Mouse (Mus musculus) hindbrain, postnatal 0 days (tissue): ENCODE measurements around the gene Pdzd3. TPM values are rescaled to one million over a fixed set of nuclear protein-coding genes. Genes with fewer than 3 reads are reported as not detected.

Experiments
- ATAC-seq: fragments of 200-750 bp; cut with Nextera tagmentation; 2 replicates; pipeline ENCODE4 v1.8.0; 2017; ENCODE audit warnings: mild to moderate bottlenecking, moderate TSS enrichment, moderate library complexity
- DNase-seq: peaks from one replicate; pipeline ENCODE4 v3.0.0-alpha.2; 2015; ENCODE audit warnings: low spot score
- H3K27ac ChIP-seq: fragments of 300-500 bp; sonication (generic); 2 replicates; pipeline ENCODE4 v1.5.1; 2014; ENCODE audit warnings: mild to moderate bottlenecking
- H3K27me3 ChIP-seq: fragments of 300-500 bp; sonication (generic); 2 replicates; pipeline ENCODE4 v1.6.1; 2014; ENCODE audit warnings: low read length, mixed read lengths; ENCODE audit not compliant: insufficient read depth
- H3K36me3 ChIP-seq: fragments of 300-500 bp; sonication (generic); 2 replicates; pipeline ENCODE4 v1.6.1; 2014; ENCODE audit warnings: low read length, mixed read lengths; ENCODE audit not compliant: insufficient read depth
- H3K4me1 ChIP-seq: fragments of 300-500 bp; sonication (generic); 2 replicates; pipeline ENCODE4 v1.6.1; 2014; ENCODE audit warnings: antibody characterized with exemption, low read length, mixed read lengths; ENCODE audit not compliant: insufficient read depth
- H3K4me2 ChIP-seq: fragments of 300-500 bp; sonication (generic); 2 replicates; pipeline ENCODE4 v1.6.1; 2014; ENCODE audit warnings: low read depth, mild to moderate bottlenecking, low read length, moderate library complexity, mixed read lengths
- H3K4me3 ChIP-seq: fragments of 300-500 bp; sonication (generic); 2 replicates; pipeline ENCODE4 v1.5.1; 2014; ENCODE audit warnings: low read length
- H3K9ac ChIP-seq: fragments of 300-500 bp; sonication (generic); replicated peaks from 2 replicates; pipeline ENCODE4 v1.6.1; 2014; ENCODE audit warnings: mild to moderate bottlenecking, low read length, moderate library complexity, mixed read lengths
- H3K9me3 ChIP-seq: fragments of 300-500 bp; sonication (generic); 2 replicates; pipeline ENCODE4 v1.6.1; 2016; ENCODE audit warnings: low read length, mixed read lengths
- CTCF ChIP-seq: IDR thresholded peaks from 2 replicates; pipeline ENCODE4 v1.5.1; 2016; ENCODE audit warnings: antibody characterized with exemption, control low read depth, low read depth
- WGBS: fragments of 180-500 bp; shearing (Covaris S2); extraction: QIAGEN DNeasy Blood & Tissue Kit; methylation state at CpG from one replicate; pipeline ENCODE4 v1.1.7; 2014; 5-methylcytosine and 5-hydroxymethylcytosine counted together
- polyA plus RNA-seq: library from polyadenylated mRNA; unstranded; fragments of >200 nt; fragmentation: Nextera tagmentation; extraction: Ambion mirVana; gene quantifications from 2 replicates; pipeline ENCODE4 v1.2.1, GENCODE M21; 2015
- total RNA-seq: library from RNA; depleted of rRNA; stranded (reverse); fragments of >200 nt; gene quantifications from 2 replicates; pipeline ENCODE4 v1.2.3, GENCODE M21; 2014

Pdzd3 gene
- total and polyA plus RNA-seq, 2 experiments from 2014 or later = 0.13 to 0.31 TPM

GRCm38 (mm10) chr9:44267319-44268026 lies 16.2 kb upstream of the Pdzd3 start:
- DNase-seq (no peak), ATAC-seq (no peak; the same call in 1 of the 2 replicates)
- 7% methylated on average over 21 of the region's 23 CpGs for WGBS
- Histone ChIP-seq H3K4me1 (peaks cover 6% of the 10 kb centered on the region), H3K9me3 (no peaks in the 10 kb centered on the region), H3K27ac (peak overlapping the region; percentile 82), H3K9ac (peak overlapping the region; percentile 71), H3K4me3 (peak overlapping the region; percentile 40), H3K36me3 (no peaks in the 10 kb centered on the region), H3K27me3 (no peaks in the 10 kb centered on the region), H3K4me2 (peak overlapping the region; percentile 57)
- TF ChIP-seq CTCF = peak; percentile 24; the same call in 1 of the 2 replicates

- 39% methylated on average over 8 of the region's 8 CpGs for WGBS
- DNase-seq (no peak), ATAC-seq (no peak)
- peaks cover 6% of the 10 kb centered on the region for H3K4me1 ChIP-seq
- peak overlapping the region; percentile 82; the same call in 1 of the 2 replicates for H3K27ac ChIP-seq
- H3K9me3 ChIP-seq = no peaks in the 10 kb centered on the region
- TF ChIP-seq CTCF = no peak
- no peak overlapping the region for H3K4me3 ChIP-seq
- H3K4me2 ChIP-seq = no peak overlapping the region
- H3K27me3 ChIP-seq = no peaks in the 10 kb centered on the region
- peak overlapping the region; percentile 71; the same call in 1 of the 2 replicates for H3K9ac ChIP-seq
- H3K36me3 ChIP-seq = no peaks in the 10 kb centered on the region
These were observed 15.4 kb upstream of the Pdzd3 start for GRCm38 (mm10) chr9:44266478-44267226.

- H3K4me2 ChIP-seq = no peak overlapping the region
- H3K27me3 ChIP-seq = no peaks in the 10 kb centered on the region
- TF ChIP-seq CTCF = no peak
- H3K4me1 ChIP-seq = no peaks in the 10 kb centered on the region
- no peak overlapping the region for H3K4me3 ChIP-seq
- no peak for ATAC-seq
- 84% methylated on average over 14 of the region's 14 CpGs for WGBS
- no peak for DNase-seq
- H3K27ac ChIP-seq = no peak overlapping the region
- H3K36me3 ChIP-seq = no peaks in the 10 kb centered on the region
- no peaks in the 10 kb centered on the region for H3K9me3 ChIP-seq
- no peak overlapping the region for H3K9ac ChIP-seq
These were observed 10.1 kb upstream of the Pdzd3 start for GRCm38 (mm10) chr9:44261388-44261787.

GRCm38 (mm10) chr9:44259014-44259413 lies 7.7 kb upstream of the Pdzd3 start:
- no peak for TF ChIP-seq CTCF
- H3K4me2 ChIP-seq = no peak overlapping the region

DNA sequence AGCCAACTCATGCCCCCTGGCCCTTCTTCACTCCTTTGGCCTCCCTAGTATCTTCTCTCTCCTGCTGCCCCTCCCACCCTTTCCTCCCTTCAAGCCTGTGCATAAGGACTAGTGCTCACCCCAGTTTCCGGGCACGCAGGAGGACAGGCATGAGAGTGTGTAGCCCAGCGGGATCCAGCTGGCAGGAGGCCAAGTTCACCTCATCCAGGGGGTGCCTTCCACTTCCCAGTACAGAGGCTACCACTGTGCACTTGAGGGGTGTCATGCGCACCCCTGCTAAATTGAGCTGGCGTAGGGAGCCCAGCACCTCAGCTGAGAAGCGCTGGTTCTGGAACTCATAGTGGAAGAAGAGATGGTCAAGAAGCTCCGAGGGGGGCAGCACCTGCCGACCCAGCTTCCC lies 4.9 kb upstream of the Pdzd3 start:
- no peak overlapping the region for H3K27ac ChIP-seq
- no peak overlapping the region for H3K9ac ChIP-seq
- H3K36me3 ChIP-seq = no peaks in the 10 kb centered on the region
- no peak overlapping the region for H3K4me3 ChIP-seq
- WGBS = 84% methylated on average over 8 of the region's 8 CpGs
- DNase-seq (no peak), ATAC-seq (no peak)
- no peaks in the 10 kb centered on the region for H3K9me3 ChIP-seq
- no peaks in the 10 kb centered on the region for H3K27me3 ChIP-seq
- H3K4me2 ChIP-seq = no peak overlapping the region
- H3K4me1 ChIP-seq = peaks cover 16% of the 10 kb centered on the region
- no peak for TF ChIP-seq CTCF

More at GRCm38 (mm10) chr9:44259014-44259413, 7.7 kb upstream of the Pdzd3 start:
- no peak overlapping the region for H3K4me3 ChIP-seq
- DNase-seq (no peak), ATAC-seq (no peak)
- H3K36me3 ChIP-seq = no peaks in the 10 kb centered on the region
- H3K27me3 ChIP-seq = no peaks in the 10 kb centered on the region
- no peak overlapping the region for H3K9ac ChIP-seq
- H3K4me1 ChIP-seq = peaks cover 12% of the 10 kb centered on the region
- no peak overlapping the region for H3K27ac ChIP-seq
- H3K9me3 ChIP-seq = no peaks in the 10 kb centered on the region
- 64% methylated on average over 10 of the region's 10 CpGs for WGBS

- WGBS = 18% methylated on average over 6 of the region's 6 CpGs
- no peaks in the 10 kb centered on the region for H3K36me3 ChIP-seq
- peaks cover 16% of the 10 kb centered on the region for H3K4me1 ChIP-seq
- TF ChIP-seq CTCF = no peak
- peak overlapping the region; percentile 65 for H3K27ac ChIP-seq
- ATAC-seq (0 out of 2 replicates have a peak, but pooled peaks have one; percentile 36), DNase-seq (no peak)
- H3K9me3 ChIP-seq = no peaks in the 10 kb centered on the region
- no peaks in the 10 kb centered on the region for H3K27me3 ChIP-seq
- H3K4me3 ChIP-seq = no peak overlapping the region
- no peak overlapping the region for H3K4me2 ChIP-seq
- H3K9ac ChIP-seq = no peak overlapping the region
These were observed 3.9 kb upstream of the Pdzd3 start for GRCm38 (mm10) chr9:44255136-44255521.
